Mouse (Mus musculus) v-Abl transformed pro-B cells (cell line): Measurements from ENCODE around the gene Mrpl28.

ENCODE experiments used
- in situ Hi-C, 2 experiments: fragments of 400-800 bp; cut with MboI; formaldehyde crosslinking; loops; one replicate each; pipeline ENCODE4 v1.15.1; 2025; ENCODE audit not compliant: unreplicated experiment in 2 of 2

The Mrpl28 gene

GRCm38 (mm10) chr17:26123267-26123684 is at the start of gene Mrpl28:
TSS of gene Mrpl28 (plus strand) at chr17:26123500.
- in situ Hi-C loops: loop anchor here (5.0 to 25.0 kb wide), 3 partner anchors 69 to 289 kb away; partner anchors contain the start of genes Fam234a (in 2 of the 2) and Neurl1b (in 1 of the 2)

DNA sequence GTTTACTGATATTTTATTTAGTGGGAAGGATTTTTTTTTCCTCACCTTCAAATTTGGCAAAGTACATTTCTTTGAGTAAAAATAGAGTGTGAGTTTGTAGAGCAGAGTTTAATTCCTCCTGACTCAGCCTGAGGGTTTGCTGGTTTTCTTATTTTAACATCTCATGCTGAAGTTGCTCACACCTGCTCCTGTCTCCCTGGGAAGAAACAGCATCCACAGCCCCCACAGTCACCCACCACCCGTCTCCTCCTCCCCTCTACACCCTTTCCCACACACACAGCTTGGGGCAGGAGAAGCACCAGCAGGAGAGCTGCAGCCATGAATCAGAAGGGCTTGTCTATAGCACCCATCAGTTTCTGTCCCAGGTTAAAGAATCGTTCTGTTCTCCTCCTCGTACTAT is 48.1 kb upstream of the Mrpl28 start:
- in situ Hi-C loops: no loop called here

GRCm38 (mm10) chr17:26078851-26079250 is 44.4 kb upstream of the Mrpl28 start:
- in situ Hi-C loops: no loop called here

- in situ Hi-C loops: loop anchor here in 1 of 2 experiments (5.0 kb wide), 1 partner anchor 49 kb away; no protein-coding TSS in a partner anchor
Observed at GRCm38 (mm10) chr17:26080867-26081266, 42.4 kb upstream of the Mrpl28 start.

DNA sequence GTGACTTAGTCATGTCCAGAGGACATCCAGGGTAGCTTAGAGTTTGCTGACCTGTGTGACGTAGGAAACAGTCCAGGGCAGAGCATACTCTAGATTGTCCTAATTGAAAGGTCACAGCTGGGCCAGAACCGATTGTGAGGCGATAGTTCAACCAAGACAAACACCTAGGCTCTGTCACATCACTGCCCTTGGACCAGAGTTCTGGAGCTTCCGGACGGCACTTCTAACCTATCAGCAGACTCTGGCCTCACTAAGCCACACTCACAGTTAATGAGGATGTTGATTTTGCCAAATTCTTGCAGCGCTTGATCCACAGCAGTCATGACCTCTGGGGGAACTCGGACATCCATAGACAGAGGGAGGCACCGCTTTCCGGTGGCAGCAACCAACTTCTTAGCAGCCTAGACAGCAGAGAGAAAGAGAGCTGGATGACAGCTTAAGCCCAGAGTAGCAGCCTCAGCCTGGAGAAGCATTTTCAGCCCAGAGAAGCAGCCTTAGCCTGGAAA is 36.2 kb upstream of the Mrpl28 start:
- in situ Hi-C loops: no loop called here

GRCm38 (mm10) chr17:26089905-26090632 is 33.2 kb upstream of the Mrpl28 start, which contains the start of gene Decr2:
TSS of gene Decr2 (minus strand) at chr17:26090337.
- in situ Hi-C loops: loop anchor here (5.0 to 10.0 kb wide), 3 partner anchors 55 to 205 kb away; partner anchors contain the start of gene Wfikkn1 (in 1 of the 2)

GRCm38 (mm10) chr17:26094531-26095110 is 28.7 kb upstream of the Mrpl28 start:
- in situ Hi-C loops: loop anchor here (5.0 to 10.0 kb wide), 3 partner anchors 60 to 210 kb away; partner anchors contain the start of gene Wfikkn1 (in 1 of the 2)

GRCm38 (mm10) chr17:26095121-26095740 is 28.1 kb upstream of the Mrpl28 start, which contains the start of gene Nme4:
TSS of gene Nme4 (minus strand) at chr17:26095602.
- in situ Hi-C loops: loop anchor here (10.0 kb wide), 2 partner anchors 60 to 210 kb away; partner anchors contain the start of gene Wfikkn1 (in 1 of the 2)

DNA sequence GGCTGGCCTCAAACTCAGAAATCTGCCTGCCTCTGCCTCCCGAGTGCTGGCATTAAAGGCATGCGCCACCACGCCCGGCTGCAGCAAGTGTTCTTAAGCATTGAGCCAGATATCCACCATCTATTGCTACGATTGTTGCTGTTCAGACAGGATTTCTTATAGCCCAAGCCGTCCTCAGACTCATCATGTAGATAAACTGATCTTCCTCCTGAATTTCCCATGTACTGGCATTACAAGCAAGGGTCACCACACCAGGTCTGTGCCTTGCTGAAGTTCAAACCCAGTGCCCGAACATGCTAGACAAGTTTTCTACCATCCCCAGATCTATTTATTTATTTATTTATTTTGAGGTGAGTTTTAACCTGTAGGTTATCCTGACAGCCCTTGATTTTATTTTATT is 24.8 kb upstream of the Mrpl28 start:
- in situ Hi-C loops: loop anchor here (10.0 kb wide), 2 partner anchors 64 to 214 kb away; partner anchors contain the start of gene Wfikkn1 (in 1 of the 2)

- in situ Hi-C loops: loop anchor here (10.0 kb wide), 2 partner anchors 65 to 215 kb away; partner anchors contain the start of gene Wfikkn1 (in 1 of the 2)
Observed at GRCm38 (mm10) chr17:26099316-26099715, 24.0 kb upstream of the Mrpl28 start.

- in situ Hi-C loops: loop anchor here in 1 of 2 experiments (25.0 kb wide), 1 partner anchor 312 kb away; the partner anchor contains the start of gene Neurl1b
Observed at GRCm38 (mm10) chr17:26100166-26100565, 23.1 kb upstream of the Mrpl28 start.

DNA sequence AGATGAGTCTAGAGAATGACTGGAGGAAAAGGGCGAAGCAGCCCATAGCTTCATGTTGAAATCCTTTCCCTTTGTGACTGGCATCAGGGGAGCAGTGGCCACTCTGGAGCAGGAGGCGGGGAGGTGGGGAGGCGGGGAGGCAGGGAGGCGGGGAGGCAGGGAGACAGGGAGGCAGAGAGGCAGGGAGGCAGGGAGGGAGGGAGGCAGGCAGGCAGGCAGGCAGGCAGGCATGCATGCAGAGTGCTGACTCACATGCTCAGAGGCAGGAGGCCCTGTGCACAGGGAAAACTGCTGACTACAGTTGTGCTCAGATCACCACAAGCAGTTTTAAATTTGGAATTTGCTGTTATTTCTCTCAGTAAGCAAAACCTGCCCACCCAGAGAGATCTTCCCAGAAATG is 21.8 kb upstream of the Mrpl28 start:
- in situ Hi-C loops: loop anchor here in 1 of 2 experiments (25.0 kb wide), 1 partner anchor 311 kb away; the partner anchor contains the start of gene Neurl1b

GRCm38 (mm10) chr17:26105619-26106018 is 17.7 kb upstream of the Mrpl28 start:
- in situ Hi-C loops: loop anchor here in 1 of 2 experiments (25.0 kb wide), 1 partner anchor 307 kb away; the partner anchor contains the start of gene Neurl1b

GRCm38 (mm10) chr17:26110156-26110555 is 13.1 kb upstream of the Mrpl28 start:
- in situ Hi-C loops: loop anchor here in 1 of 2 experiments (25.0 kb wide), 1 partner anchor 302 kb away; the partner anchor contains the start of gene Neurl1b

DNA sequence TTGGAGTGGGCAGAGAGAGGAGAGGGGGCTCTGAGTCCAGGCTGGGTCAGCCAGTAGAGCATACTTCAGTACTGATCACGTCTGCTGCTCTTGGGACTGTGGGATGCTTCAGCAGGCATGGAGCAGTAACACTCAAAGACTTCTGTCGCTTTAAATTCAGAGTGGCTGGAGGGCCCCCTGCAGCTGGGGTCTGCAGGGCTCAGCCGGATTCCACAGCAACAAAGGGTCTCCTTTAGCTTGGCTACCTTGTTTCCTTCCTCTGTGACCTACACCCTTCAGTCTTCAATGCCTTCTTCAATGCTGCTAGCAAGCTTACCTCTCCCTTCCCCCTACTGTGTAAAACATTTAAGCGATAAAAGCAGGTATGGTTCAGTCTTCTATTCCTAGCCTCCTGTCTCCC is 12.3 kb upstream of the Mrpl28 start:
- in situ Hi-C loops: loop anchor here in 1 of 2 experiments (25.0 kb wide), 1 partner anchor 301 kb away; the partner anchor contains the start of gene Neurl1b

- in situ Hi-C loops: loop anchor here in 1 of 2 experiments (25.0 kb wide), 1 partner anchor 301 kb away; the partner anchor contains the start of gene Neurl1b
Observed at GRCm38 (mm10) chr17:26111722-26112121, 11.6 kb upstream of the Mrpl28 start.

GRCm38 (mm10) chr17:26112751-26113150 is 10.5 kb upstream of the Mrpl28 start:
- in situ Hi-C loops: loop anchor here in 1 of 2 experiments (25.0 kb wide), 1 partner anchor 300 kb away; the partner anchor contains the start of gene Neurl1b

DNA sequence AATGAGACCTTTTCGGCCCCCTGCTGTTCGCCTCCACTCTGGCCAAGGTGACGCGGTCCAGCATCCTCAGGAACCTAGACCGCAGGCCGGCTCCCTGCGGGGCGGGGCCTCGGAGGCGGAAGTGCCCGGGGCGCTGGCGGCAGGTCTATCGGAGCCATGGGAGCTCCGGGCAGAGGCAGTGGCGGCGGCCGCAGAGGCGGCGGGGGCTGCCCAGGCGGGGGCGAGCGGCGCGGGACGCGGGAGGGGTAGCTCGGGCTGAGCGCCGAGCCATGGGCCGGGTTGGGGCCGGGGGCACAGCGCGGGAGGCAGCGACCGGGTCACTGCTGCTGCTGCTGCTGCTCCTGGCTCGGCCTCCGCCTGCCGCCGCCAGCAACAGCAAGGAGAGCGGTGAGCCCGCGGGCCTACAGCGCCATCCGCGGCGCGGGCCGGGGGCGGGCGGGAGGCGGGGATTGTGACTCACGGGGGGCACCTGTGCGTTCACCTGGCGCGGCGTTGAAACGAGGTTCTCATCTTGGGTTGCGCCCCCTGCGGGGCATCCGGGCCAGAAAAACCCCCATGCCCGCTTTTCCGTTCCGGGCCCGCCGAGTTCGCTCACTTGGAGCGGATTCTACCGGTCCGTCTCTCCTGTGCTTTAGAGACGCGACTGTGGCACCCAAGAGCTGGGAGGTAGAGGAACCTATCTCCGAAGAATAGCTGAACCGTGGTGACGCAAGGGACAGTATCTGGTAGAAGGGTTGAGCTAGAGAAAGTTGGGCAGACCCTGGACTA is 9.9 kb upstream of the Mrpl28 start, which contains the start of gene Tmem8:
Tmem8 (plus strand) TSS at position 119 of the 768 bp plus-strand sequence.
- in situ Hi-C loops: loop anchor here in 1 of 2 experiments (25.0 kb wide), 1 partner anchor 299 kb away; the partner anchor contains the start of gene Neurl1b

DNA sequence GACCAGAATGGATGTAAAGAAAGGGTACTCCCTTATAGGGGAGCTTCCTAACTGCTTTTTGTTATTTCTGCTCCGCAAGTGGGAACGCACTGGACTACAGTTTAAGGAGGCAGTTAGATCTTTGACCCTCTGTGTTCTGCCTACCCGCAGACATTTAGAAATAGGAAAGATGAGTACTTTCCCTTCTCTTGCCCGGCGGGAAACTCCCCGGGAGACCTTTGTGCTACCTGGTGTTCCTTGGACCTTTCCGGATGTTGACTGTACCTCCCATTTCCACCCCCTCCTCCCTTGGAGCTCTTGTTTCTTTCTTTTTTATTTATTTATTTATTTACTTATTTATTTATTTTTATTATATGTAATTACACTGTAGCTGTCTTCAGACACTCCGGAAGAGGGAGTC is 9.2 kb upstream of the Mrpl28 start:
- in situ Hi-C loops: loop anchor here in 1 of 2 experiments (25.0 kb wide), 1 partner anchor 298 kb away; the partner anchor contains the start of gene Neurl1b
